Mouse (Mus musculus) liver, embryonic 16.5 days (tissue): ENCODE measurements around the gene Wdr45b. TPM values are rescaled to one million over a fixed set of nuclear protein-coding genes. Genes with fewer than 3 reads are reported as not detected.
"Not testable (repeated sequence)": the region's sequence is repeated elsewhere in the genome, so short reads cannot be mapped to it uniquely, and the experiment has no call there.

ENCODE experiments used
- ATAC-seq: fragments of 200-750 bp; cut with Nextera tagmentation; 2 replicates; pipeline ENCODE4 v1.8.0; 2017; ENCODE audit warnings: low read depth, mild to moderate bottlenecking, moderate number of reproducible peaks, moderate library complexity
- H3K27ac ChIP-seq: fragments of 300-500 bp; sonication (generic); 2 replicates; pipeline ENCODE4 v1.5.1; 2014; ENCODE audit warnings: mild to moderate bottlenecking, low read length
- H3K27me3 ChIP-seq: fragments of 300-500 bp; sonication (generic); 2 replicates; pipeline ENCODE4 v1.6.1; 2014; ENCODE audit warnings: low read depth, low read length, mixed read lengths; ENCODE audit not compliant: control insufficient read depth, insufficient read depth
- H3K36me3 ChIP-seq: fragments of 300-500 bp; sonication (generic); 2 replicates; pipeline ENCODE4 v1.6.1; 2014; ENCODE audit warnings: mild to moderate bottlenecking; ENCODE audit not compliant: control insufficient read depth, insufficient read depth
- H3K4me1 ChIP-seq: fragments of 300-500 bp; sonication (generic); 2 replicates; pipeline ENCODE4 v1.6.1; 2014; ENCODE audit warnings: low read depth, low read length, mixed read lengths; ENCODE audit not compliant: control insufficient read depth
- H3K4me2 ChIP-seq: fragments of 300-500 bp; sonication (generic); 2 replicates; pipeline ENCODE4 v1.6.1; 2014; ENCODE audit warnings: low read depth, low read length, mixed read lengths
- H3K4me3 ChIP-seq: fragments of 300-500 bp; sonication (generic); 2 replicates; pipeline ENCODE4 v1.5.1; 2014; ENCODE audit warnings: low read depth, mild to moderate bottlenecking, low read length
- H3K9ac ChIP-seq: fragments of 300-500 bp; sonication (generic); 2 replicates; pipeline ENCODE4 v1.6.1; 2014; ENCODE audit warnings: low read depth, low read length
- H3K9me3 ChIP-seq: fragments of 300-500 bp; sonication (generic); replicated peaks from 2 replicates; pipeline ENCODE4 v1.6.1; 2016; ENCODE audit warnings: low read length; ENCODE audit not compliant: control insufficient read depth
- WGBS: fragments of 180-500 bp; shearing (Covaris S2); extraction: QIAGEN DNeasy Blood & Tissue Kit; methylation state at CpG from one replicate; pipeline ENCODE4 v1.1.7; 2014; ENCODE audit not compliant: insufficient replicate concordance; 5-methylcytosine and 5-hydroxymethylcytosine counted together
- polyA plus RNA-seq: library from polyadenylated mRNA; unstranded; fragments of >200 nt; fragmentation: Nextera tagmentation; extraction: Ambion mirVana; gene quantifications from 2 replicates; pipeline ENCODE4 v1.2.1, GENCODE M21; 2015

Wdr45b gene
- polyA plus RNA-seq, 1 experiment from 2014 or later, result 19.5 TPM

DNA sequence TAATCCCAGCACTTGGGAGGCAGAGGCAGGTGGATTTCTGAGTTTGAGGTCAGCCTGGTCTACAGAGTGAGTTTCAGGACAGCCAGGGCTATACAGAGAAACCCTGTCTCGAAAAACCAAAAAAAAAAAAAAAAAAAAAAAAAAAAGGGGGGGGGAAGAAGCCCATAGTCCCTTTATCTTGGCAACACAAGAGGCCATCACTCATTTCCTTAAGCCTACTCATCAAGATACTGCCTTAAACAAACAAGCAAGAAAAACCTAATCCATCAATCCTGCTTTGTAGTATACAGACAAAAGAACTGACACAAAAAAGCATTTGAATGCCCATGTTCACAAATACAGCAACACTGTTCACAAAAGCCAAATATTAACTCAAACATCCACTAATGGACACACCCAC is 11.8 kb downstream of the Wdr45b start:
- H3K27me3 ChIP-seq, H3K9ac ChIP-seq, H3K9me3 ChIP-seq, H3K27ac ChIP-seq, H3K36me3 ChIP-seq, ATAC-seq, H3K4me2 ChIP-seq, H3K4me3 ChIP-seq, H3K4me1 ChIP-seq: not testable (repeated sequence)
- no CpG with 5 or more reads among the region's 1 CpGs for WGBS

DNA sequence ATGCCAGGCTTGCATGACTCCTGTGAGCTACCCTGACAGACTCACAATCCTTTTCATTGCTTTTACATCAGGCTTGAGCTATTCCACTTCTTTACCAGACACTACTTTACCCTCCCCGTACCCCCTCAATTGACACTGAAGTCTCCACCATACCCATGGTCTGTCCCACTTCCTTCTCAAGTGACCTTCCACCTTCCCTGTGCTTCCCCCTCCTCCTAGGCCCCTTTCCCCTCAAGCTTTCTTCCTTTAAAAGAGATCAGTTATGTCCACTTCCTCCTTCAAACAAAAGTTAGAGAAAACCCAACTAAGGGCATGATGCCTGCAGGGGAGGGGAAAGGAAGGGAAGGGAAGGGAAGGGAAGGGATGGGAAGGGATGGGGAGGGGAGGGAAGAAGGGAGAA is 14.0 kb downstream of the Wdr45b start:
- peaks cover 7% of the 10 kb centered on the region for H3K4me1 ChIP-seq
- no peaks in the 10 kb centered on the region for H3K27me3 ChIP-seq
- H3K4me2 ChIP-seq, result no peak overlapping the region
- no peak for ATAC-seq
- WGBS, result 45% methylated on average over 1 of the region's 1 CpGs
- H3K9ac ChIP-seq, result no peak overlapping the region
- H3K27ac ChIP-seq, result 0 out of 2 replicates have a peak overlapping the region, but pooled peaks have one; percentile 34
- H3K36me3 ChIP-seq, result peaks cover 10% of the 10 kb centered on the region
- H3K4me3 ChIP-seq, result no peak overlapping the region
- no peaks in the 10 kb centered on the region for H3K9me3 ChIP-seq

DNA sequence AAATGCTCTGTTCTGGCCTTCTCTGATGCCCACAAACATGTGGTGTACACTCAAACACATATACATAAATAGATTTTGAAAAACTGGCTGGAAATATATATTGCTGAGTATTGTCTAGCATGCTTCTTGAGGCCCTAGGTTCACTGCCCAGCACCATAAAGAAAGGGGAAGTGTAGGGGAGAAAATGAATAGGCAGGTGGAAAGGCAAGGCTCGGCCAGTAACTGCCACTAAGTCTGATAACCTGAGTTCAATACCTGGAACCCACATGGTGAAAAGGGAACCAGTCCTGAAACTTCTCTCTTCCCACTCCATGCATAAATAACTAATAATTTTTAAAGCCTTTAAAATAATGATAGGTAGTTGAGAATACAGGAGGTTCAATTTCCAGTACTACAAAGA is 14.6 kb downstream of the Wdr45b start:
- Histone ChIP-seq H3K4me1 (peaks cover 7% of the 10 kb centered on the region), H3K36me3 (peaks cover 11% of the 10 kb centered on the region), H3K27ac (no peak overlapping the region), H3K9ac (no peak overlapping the region), H3K9me3 (no peaks in the 10 kb centered on the region), H3K27me3 (no peaks in the 10 kb centered on the region), H3K4me3 (no peak overlapping the region), H3K4me2 (no peak overlapping the region)
- no peak for ATAC-seq
- WGBS, result 37% methylated on average over 1 of the region's 1 CpGs

DNA sequence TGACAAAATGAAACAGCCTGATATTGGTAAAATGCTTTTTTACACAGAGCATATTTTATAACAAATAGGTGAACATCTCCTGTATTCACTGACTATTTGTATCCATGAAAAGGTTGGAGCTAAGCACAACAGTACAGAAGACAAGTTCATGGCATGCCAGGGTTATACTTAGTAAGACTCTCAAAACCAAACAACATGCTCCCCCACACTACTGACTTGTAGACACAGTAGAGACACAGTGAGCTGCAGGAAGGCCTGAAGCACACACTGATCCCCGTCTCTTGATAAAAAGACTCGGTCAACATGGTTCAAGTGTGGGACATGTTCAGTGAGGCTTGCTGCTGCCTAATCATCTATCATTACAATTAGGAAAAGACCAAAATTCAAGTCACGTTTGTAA is 22.6 kb downstream of the Wdr45b start:
- Histone ChIP-seq H3K4me2 (no peak overlapping the region), H3K4me1 (no peaks in the 10 kb centered on the region), H3K4me3 (no peak overlapping the region), H3K36me3 (peaks cover 36% of the 10 kb centered on the region), H3K9ac (no peak overlapping the region), H3K27me3 (no peaks in the 10 kb centered on the region), H3K9me3 (no peaks in the 10 kb centered on the region), H3K27ac (no peak overlapping the region)
- ATAC-seq, result no peak
- 76% methylated on average over 3 of the region's 3 CpGs for WGBS

DNA sequence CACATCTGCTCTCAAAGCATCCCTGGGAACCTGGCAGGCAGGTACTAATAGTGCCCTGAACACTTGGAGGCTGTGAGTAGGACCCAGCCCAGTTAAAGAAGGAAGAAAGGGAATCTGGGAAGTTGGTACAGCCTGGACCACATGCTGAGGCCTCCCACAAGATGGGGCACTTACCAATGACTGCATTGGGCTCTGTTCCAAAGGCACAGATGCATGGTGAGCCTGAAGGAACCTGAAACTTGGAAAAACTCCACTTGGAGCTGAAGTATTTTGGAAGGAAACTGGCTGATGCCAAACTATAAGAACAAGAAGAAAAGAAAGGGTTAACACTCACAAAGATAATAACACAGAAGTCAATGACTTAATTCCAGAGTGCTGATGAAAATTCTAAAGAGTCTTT is 25.6 kb downstream of the Wdr45b start:
- peaks cover 4% of the 10 kb centered on the region; the same call in 1 of the 2 replicates for H3K4me1 ChIP-seq
- H3K36me3 ChIP-seq, result peaks cover 17% of the 10 kb centered on the region
- no peak for ATAC-seq
- no peak overlapping the region for H3K9ac ChIP-seq
- H3K27ac ChIP-seq, result no peak overlapping the region
- H3K4me2 ChIP-seq, result no peak overlapping the region
- no peaks in the 10 kb centered on the region for H3K27me3 ChIP-seq
- no peaks in the 10 kb centered on the region for H3K9me3 ChIP-seq
- H3K4me3 ChIP-seq, result no peak overlapping the region

DNA sequence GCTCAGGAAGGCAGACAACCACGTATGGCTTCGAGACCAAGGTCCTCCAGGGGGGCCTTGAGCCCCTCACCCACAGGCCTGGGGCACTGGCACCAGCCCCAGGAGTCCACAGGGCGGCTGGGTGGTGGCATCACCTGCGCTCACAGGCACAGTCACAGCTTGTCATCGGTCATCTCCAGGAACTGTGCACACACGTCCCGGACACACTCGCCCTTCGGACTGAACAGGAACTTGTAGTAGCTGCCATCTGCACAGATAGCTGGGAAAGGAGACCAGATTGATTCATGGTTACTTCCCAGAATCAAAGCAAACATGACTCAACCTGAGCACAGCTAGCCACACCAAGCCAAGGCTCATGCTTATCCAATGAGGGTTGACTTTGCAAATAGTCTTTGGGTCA is 26.0 kb downstream of the Wdr45b start:
- H3K9me3 ChIP-seq, result no peaks in the 10 kb centered on the region
- no peak overlapping the region for H3K9ac ChIP-seq
- no peak overlapping the region for H3K4me2 ChIP-seq
- H3K27ac ChIP-seq, result no peak overlapping the region
- peaks cover 4% of the 10 kb centered on the region; the same call in 1 of the 2 replicates for H3K4me1 ChIP-seq
- 82% methylated on average over 9 of the region's 9 CpGs for WGBS
- peaks cover 17% of the 10 kb centered on the region for H3K36me3 ChIP-seq
- no peak for ATAC-seq
- H3K27me3 ChIP-seq, result no peaks in the 10 kb centered on the region
- no peak overlapping the region for H3K4me3 ChIP-seq

DNA sequence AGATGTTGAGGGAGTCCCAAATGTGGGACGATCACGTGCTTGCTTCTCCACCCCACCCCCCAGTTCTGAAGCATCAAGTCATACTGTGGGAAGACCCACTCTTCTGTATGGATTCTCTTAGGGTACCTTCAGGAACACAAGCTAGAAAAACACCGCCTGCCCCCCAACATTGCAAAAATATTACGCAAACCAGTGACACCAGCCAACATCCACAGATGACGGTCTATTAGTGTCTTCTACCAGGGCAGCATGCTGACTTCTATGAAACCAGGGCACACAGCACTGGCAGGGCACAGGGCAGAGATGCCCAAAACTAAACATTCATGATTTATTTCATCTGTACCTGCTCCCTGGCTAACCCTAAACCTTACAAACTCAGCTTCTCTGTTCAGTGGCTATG is 27.6 kb downstream of the Wdr45b start:
- Histone ChIP-seq H3K9ac (no peak overlapping the region), H3K36me3 (peaks cover 13% of the 10 kb centered on the region), H3K27ac (no peak overlapping the region)

DNA sequence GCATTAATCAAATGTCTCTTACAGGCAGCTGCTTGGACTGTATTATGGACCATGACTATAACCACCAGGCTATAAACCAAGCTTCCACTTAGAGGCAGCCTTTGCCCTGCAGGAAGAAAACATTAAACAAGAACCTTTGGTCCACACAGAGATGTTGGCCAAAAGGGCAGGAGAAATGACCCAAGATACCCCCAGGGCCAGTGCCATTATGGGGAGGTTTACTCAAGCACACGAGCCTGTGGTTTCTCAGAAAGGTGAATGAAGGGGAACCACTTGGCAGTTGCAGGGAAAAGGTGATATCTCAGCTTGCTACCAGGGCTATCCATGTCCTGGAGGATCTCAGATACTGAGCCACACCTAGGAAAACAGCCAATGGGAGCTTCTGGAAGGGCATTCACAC is 28.2 kb downstream of the Wdr45b start:
- H3K4me3 ChIP-seq, result no peak overlapping the region
- 26% methylated on average over 1 of the region's 1 CpGs for WGBS
- no peak overlapping the region for H3K9ac ChIP-seq
- peaks cover 4% of the 10 kb centered on the region; the same call in 1 of the 2 replicates for H3K4me1 ChIP-seq
- H3K27me3 ChIP-seq, result no peaks in the 10 kb centered on the region
- H3K27ac ChIP-seq, result no peak overlapping the region
- no peak overlapping the region for H3K4me2 ChIP-seq
- ATAC-seq, result peak; percentile 16; the same call in 1 of the 2 replicates
- H3K9me3 ChIP-seq, result no peaks in the 10 kb centered on the region; the same call in 1 of the 2 replicates
- peaks cover 13% of the 10 kb centered on the region for H3K36me3 ChIP-seq

More for the DNA sequence above, 27.6 kb downstream of the Wdr45b start:
- no peak for ATAC-seq
- Histone ChIP-seq H3K4me3 (no peak overlapping the region), H3K9me3 (no peaks in the 10 kb centered on the region), H3K4me1 (peaks cover 4% of the 10 kb centered on the region; the same call in 1 of the 2 replicates), H3K4me2 (no peak overlapping the region), H3K27me3 (no peaks in the 10 kb centered on the region)
- WGBS, result 89% methylated on average over 5 of the region's 5 CpGs

DNA sequence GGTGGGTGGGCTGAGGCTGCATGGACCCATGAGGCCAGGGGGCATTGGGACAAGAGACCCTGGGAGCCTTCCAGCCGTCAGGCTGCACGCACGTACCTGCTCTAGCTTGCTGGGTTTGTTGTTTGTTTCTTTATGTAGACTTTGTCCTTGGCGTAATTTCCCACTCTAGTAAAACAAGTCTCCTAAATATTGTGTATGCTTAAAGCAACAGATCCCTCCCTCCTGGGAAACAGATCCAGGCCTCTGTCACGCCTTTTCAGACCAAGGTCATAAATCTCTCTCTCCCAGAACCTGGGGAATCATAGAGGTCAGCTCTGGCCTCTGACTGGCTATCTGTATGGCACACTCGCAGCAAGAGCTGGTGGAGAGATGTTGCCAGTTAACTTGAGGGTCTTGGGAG is 46.5 kb downstream of the Wdr45b start:
- H3K4me2 ChIP-seq, ATAC-seq, H3K9me3 ChIP-seq, H3K9ac ChIP-seq, H3K27me3 ChIP-seq, H3K27ac ChIP-seq, H3K4me1 ChIP-seq, H3K4me3 ChIP-seq: not testable (repeated sequence)
- WGBS, result 82% methylated on average over 6 of the region's 6 CpGs
- peaks cover 38% of the 10 kb centered on the region for H3K36me3 ChIP-seq
